Mouse (Mus musculus) stomach, embryonic 14.5 days (tissue): ENCODE data around the gene Ilf2. TPM values are rescaled to one million over a fixed set of nuclear protein-coding genes. Genes with fewer than 3 reads are reported as not detected.

Experiments used
- ATAC-seq: fragments of 200-750 bp; cut with Nextera tagmentation; 2 replicates; pipeline ENCODE4 v1.8.0; 2017; ENCODE audit warnings: low read depth, moderate TSS enrichment; ENCODE audit not compliant: insufficient number of reproducible peaks, insufficient read depth, low FRiP score
- H3K27ac ChIP-seq: fragments of 300-500 bp; sonication (generic); 2 replicates; pipeline ENCODE4 v1.5.1; 2014; ENCODE audit warnings: mild to moderate bottlenecking, low read length, moderate library complexity, mixed read lengths
- H3K27me3 ChIP-seq: fragments of 300-500 bp; sonication (generic); 2 replicates; pipeline ENCODE4 v1.6.1; 2014; ENCODE audit warnings: low read length, control low read depth, mixed read lengths; ENCODE audit not compliant: control insufficient read depth, insufficient read depth
- H3K36me3 ChIP-seq: fragments of 300-500 bp; sonication (generic); 2 replicates; pipeline ENCODE4 v1.6.1; 2014; ENCODE audit warnings: mild to moderate bottlenecking, control low read depth, low read length, moderate library complexity, mixed read lengths; ENCODE audit not compliant: control insufficient read depth, insufficient read depth
- H3K4me1 ChIP-seq: fragments of 300-500 bp; sonication (generic); 2 replicates; pipeline ENCODE4 v1.6.1; 2014; ENCODE audit warnings: low read length, control low read depth, mixed read lengths; ENCODE audit not compliant: control insufficient read depth, insufficient read depth
- H3K4me2 ChIP-seq: fragments of 300-500 bp; sonication (generic); replicated peaks from 2 replicates; pipeline ENCODE4 v1.6.1; 2014; ENCODE audit warnings: low read depth, low read length, control low read depth
- H3K4me3 ChIP-seq: fragments of 300-500 bp; sonication (generic); 2 replicates; pipeline ENCODE4 v1.5.1; 2014; ENCODE audit warnings: low read depth, low read length, control low read depth
- H3K9ac ChIP-seq: fragments of 300-500 bp; sonication (generic); replicated peaks from 2 replicates; pipeline ENCODE4 v1.6.1; 2014; ENCODE audit warnings: low read depth, mild to moderate bottlenecking, control low read depth, low read length, moderate library complexity, mixed read lengths
- H3K9me3 ChIP-seq: fragments of 300-500 bp; sonication (generic); 2 replicates; pipeline ENCODE4 v1.6.1; 2016; ENCODE audit warnings: low read depth, low read length, control low read depth; ENCODE audit not compliant: control insufficient read depth
- whole genome bisulfite sequencing: fragments of 180-500 bp; shearing (Covaris S2); extraction: QIAGEN DNeasy Blood & Tissue Kit; methylation state at CpG from one replicate; pipeline ENCODE4 v1.1.7; 2014; 5-methylcytosine and 5-hydroxymethylcytosine counted together
- polyA plus RNA-seq: library from polyadenylated mRNA; unstranded; fragments of >200 nt; fragmentation: Nextera tagmentation; extraction: Ambion mirVana; gene quantifications from 2 replicates; pipeline ENCODE4 v1.2.1, GENCODE M21; 2014

Gene Ilf2
- polyA plus RNA-seq, 1 experiment from 2014 or later, result 217 TPM

DNA sequence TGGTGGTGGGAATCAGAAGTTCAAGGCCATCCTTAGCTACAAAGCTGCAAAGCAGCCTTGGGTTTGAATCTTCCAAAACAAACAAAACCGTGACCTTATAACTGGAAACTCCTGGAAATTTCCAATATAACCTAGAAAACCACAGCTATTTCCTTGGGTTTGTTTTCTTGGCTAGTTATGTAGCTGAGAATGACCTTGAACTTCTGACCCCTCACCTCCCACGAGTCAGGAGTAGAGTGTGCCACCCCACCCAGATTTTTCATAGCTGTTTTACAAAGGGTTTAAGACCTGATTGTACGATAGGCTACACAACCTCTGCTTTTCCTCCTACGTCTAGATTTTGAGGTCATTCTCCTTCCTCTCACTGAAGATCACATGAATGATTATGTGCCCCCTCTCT is 38.8 kb upstream of the Ilf2 start:
- Histone ChIP-seq H3K36me3 (no peaks in the 10 kb centered on the region), H3K27ac (no peak overlapping the region), H3K9me3 (no peaks in the 10 kb centered on the region), H3K4me1 (peaks cover 8% of the 10 kb centered on the region; the same call in 1 of the 2 replicates), H3K4me2 (no peak overlapping the region), H3K27me3 (no peaks in the 10 kb centered on the region), H3K9ac (no peak overlapping the region), H3K4me3 (no peak overlapping the region)
- no peak for ATAC-seq
- 63% methylated on average over 4 of the region's 4 CpGs for WGBS

DNA sequence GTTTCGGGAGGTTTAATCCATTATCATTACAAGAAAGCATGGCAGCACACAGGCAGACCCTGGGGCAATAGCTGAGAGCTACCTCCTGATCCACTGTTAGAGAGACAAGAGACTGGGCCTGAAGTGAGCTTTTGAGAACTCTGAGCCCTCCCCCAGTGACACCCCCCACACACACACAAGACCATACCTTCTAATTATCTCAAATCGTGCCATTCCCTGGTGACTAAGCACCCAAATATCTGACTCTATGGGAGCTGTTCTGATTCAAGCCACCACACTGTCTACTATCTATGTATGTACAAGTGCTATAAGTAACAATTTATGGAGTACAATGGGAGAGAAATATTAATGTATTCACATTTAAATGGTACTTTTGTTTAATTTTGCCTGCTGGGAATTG is 35.2 kb upstream of the Ilf2 start:
- Histone ChIP-seq H3K4me3 (no peak overlapping the region), H3K27me3 (no peaks in the 10 kb centered on the region), H3K9me3 (no peaks in the 10 kb centered on the region), H3K4me2 (no peak overlapping the region), H3K36me3 (no peaks in the 10 kb centered on the region), H3K9ac (no peak overlapping the region), H3K4me1 (no peaks in the 10 kb centered on the region), H3K27ac (no peak overlapping the region)
- ATAC-seq, result no peak
- 87% methylated on average over 2 of the region's 2 CpGs for WGBS

DNA sequence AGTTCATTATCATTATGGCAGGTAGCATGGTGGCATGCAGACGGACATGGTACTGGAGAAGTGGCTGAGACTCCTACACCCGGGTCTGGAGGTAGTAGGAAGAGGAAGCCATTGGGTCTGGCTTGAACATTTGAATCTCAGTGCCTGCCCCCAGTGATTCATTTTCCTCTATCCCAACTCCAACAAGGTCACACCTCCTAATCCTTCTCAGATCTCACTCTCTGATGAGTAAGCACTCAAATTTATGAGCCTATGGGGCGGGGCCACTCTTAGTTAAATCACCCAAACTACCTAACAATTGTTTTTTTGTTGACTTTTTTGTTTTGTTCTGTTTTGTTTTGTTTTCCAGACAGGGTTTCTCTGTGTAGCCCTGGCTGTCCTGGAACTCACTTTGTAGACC is 31.9 kb upstream of the Ilf2 start:
- Histone ChIP-seq H3K4me3 (no peak overlapping the region), H3K27ac (no peak overlapping the region), H3K9ac (no peak overlapping the region), H3K9me3 (no peaks in the 10 kb centered on the region), H3K4me1 (peaks cover 9% of the 10 kb centered on the region), H3K36me3 (no peaks in the 10 kb centered on the region), H3K4me2 (no peak overlapping the region), H3K27me3 (no peaks in the 10 kb centered on the region)
- ATAC-seq, result no peak
- 91% methylated on average over 3 of the region's 3 CpGs for WGBS

DNA sequence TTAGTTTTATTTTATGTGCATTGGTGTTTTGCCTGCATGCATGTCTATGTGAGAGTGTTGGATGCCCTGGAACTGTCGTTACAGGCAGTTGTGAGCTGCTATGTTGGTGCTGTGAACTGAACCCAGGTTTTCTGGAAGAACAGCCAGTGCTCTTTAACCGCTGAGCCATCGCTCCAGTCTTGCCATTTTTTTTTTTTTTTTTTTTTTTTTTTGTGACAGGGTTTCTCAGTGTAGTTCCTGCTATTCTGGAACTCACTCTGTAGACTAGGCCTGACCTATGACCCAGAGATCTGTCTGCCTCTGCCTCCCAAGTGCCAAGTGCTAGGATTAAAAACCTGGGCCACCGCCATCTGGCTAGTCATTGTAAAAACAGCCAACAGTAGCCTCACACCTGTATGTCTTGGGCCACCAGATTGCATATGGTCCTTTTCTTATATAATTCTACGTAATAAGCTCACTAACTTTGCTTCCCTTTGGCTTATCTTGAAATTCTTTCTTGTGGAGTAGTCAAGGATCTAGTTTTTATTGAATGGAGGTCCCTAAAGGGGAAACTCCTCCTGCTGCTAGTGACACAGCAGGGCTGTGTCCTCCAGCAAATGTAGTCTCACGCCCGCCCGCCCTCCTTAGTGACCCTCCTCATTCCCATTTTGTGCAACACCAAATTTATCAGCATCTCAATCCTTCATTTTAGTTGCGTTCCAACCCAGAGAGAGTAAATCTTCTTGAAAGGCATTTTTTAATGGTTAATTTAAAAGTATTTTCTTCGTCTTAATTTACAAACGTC is 30.3 kb upstream of the Ilf2 start:
- Histone ChIP-seq H3K4me3 (no peak overlapping the region), H3K36me3 (no peaks in the 10 kb centered on the region), H3K27me3 (no peaks in the 10 kb centered on the region), H3K9ac (no peak overlapping the region), H3K4me1 (peaks cover 9% of the 10 kb centered on the region), H3K9me3 (no peaks in the 10 kb centered on the region), H3K27ac (peak overlapping the region; percentile 93), H3K4me2 (peak overlapping the region; percentile 44)
- ATAC-seq, result no peak
- WGBS, result 62% methylated on average over 11 of the region's 11 CpGs

DNA sequence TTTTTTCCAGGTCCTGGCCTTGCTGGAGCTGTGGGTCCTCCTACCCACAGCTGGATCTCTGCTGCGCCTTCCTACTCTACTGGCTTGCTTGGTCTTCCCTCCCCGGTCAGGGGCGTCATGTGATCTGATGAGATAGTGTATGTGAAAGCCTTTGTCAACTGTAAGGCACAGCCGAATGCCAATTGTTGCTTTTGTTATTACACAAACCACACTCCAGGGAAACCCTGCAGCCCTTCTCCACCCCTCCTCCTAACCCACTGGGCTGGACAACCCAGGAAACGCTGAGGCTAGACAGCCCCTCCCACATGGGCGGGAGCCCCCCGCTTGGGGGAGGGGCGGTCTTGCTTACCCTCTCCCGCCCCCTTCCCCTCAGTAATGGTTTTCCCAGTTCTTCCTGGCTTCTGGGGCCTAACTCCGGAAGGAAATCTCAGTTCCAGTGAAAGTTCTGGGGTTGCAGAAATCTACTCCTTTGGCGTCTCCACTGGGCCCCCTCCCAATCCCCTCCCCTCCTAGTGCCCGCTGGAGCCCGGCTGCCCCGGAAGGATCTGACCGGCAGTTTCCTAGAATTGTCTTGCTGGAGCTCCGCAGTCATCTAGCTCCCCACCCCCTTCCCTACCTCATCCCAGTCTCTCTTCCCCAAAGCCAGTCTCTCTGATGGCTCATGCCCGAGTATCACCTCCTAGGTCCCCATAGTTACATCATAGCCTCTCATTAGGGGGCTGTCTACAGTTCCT is 29.4 kb upstream of the Ilf2 start:
- no peaks in the 10 kb centered on the region for H3K27me3 ChIP-seq
- peak; percentile 92 for ATAC-seq
- peak overlapping the region; percentile 93 for H3K27ac ChIP-seq
- H3K9me3 ChIP-seq, result no peaks in the 10 kb centered on the region
- peak overlapping the region; percentile 21 for H3K4me3 ChIP-seq
- under 1% methylated on average over 17 of the region's 17 CpGs for WGBS
- H3K9ac ChIP-seq, result 0 out of 2 replicates have a peak overlapping the region, but pooled peaks have one; percentile 25
- H3K36me3 ChIP-seq, result no peaks in the 10 kb centered on the region
- H3K4me2 ChIP-seq, result peak overlapping the region; percentile 44
- peaks cover 9% of the 10 kb centered on the region for H3K4me1 ChIP-seq

DNA sequence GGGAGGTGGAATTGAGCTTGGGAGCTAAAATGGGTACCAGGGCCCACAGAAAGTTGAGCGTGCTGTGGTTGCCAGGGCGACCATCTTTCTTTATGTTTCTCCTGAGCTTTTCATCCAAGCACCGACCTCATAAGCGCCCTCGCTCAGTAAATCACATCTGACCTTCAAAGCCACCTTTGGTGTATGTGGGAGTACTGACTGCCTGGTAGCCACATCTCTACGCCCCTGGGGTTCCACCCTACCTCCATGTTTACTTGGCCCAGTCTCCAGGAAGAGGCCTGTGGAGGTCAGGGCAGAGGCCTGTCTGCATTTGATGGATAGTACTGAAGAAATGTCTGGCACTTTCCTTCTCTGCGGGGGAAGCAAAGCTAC is 28.8 kb upstream of the Ilf2 start:
- ATAC-seq, result 0 out of 2 replicates have a peak, but pooled peaks have one; percentile 15
- Histone ChIP-seq H3K27ac (peak overlapping the region; percentile 93), H3K27me3 (no peaks in the 10 kb centered on the region), H3K4me3 (peak overlapping the region; percentile 21; the same call in 1 of the 2 replicates), H3K4me2 (peak overlapping the region; percentile 44), H3K36me3 (no peaks in the 10 kb centered on the region), H3K9me3 (no peaks in the 10 kb centered on the region), H3K9ac (0 out of 2 replicates have a peak overlapping the region, but pooled peaks have one; percentile 25), H3K4me1 (peaks cover 9% of the 10 kb centered on the region)
- 24% methylated on average over 7 of the region's 7 CpGs for WGBS

DNA sequence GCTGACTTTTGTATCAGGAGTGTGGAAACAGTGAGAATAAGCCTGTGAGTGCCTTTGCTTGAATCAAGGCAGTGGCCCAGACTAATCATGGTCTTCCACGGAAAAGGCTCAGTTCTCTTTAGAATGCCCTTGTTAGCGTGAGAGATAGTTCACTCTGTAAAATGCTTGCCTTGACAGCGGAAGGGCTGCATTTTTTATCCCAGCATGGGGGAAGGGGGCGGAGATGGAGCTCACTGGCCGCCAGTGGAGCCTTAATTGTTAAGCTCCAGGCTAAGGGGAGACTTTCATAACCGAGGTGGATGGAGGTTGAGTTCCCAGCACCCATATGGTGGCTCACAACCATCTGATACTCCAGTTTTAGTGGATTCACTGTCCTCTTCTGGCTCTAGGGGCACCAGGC is 27.3 kb upstream of the Ilf2 start:
- no peak for ATAC-seq
- Histone ChIP-seq H3K27me3 (no peaks in the 10 kb centered on the region), H3K4me2 (no peak overlapping the region), H3K27ac (no peak overlapping the region), H3K4me3 (no peak overlapping the region), H3K9me3 (no peaks in the 10 kb centered on the region), H3K4me1 (peaks cover 9% of the 10 kb centered on the region), H3K36me3 (no peaks in the 10 kb centered on the region), H3K9ac (no peak overlapping the region)
- 43% methylated on average over 6 of the region's 6 CpGs for WGBS

DNA sequence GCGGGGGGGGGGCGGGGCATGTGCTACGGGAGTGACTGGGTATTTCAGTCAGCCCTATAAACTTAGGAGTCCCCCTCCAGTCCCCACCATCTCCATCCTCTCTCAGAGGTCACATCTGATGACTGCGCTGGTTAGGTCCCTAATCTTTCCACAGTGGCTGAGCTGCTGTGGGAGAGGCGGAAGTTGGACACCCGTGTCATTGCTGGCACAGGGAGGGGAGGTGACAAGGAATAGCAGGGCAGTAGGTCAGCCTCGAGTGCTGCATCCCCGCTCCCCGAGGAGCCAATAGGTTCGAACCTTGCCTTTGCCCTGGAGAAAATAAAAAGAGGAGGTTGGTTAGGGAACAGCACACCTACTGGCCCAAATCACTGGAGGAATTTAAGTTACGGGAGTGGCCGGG is 25.1 kb upstream of the Ilf2 start:
- Histone ChIP-seq H3K9ac (no peak overlapping the region), H3K4me1 (peaks cover 9% of the 10 kb centered on the region), H3K4me3 (no peak overlapping the region), H3K9me3 (no peaks in the 10 kb centered on the region), H3K4me2 (no peak overlapping the region), H3K27me3 (no peaks in the 10 kb centered on the region), H3K36me3 (no peaks in the 10 kb centered on the region), H3K27ac (no peak overlapping the region)
- 30% methylated on average over 12 of the region's 12 CpGs for WGBS
- ATAC-seq, result no peak
